Mouse (Mus musculus): Measurements from ENCODE around the gene Foxj3. TPM values are rescaled to one million over a fixed set of nuclear protein-coding genes. Genes with fewer than 3 reads are reported as not detected.

Foxj3 gene
- 6.7 and 8.0 TPM in 2 replicates for polyA plus RNA-seq (2015; fragmentation: Nextera tagmentation; extraction: Ambion mirVana)

GRCm38 (mm10) chr4:119536615-119537014 lies at the start of gene Foxj3:
Foxj3 (plus strand) TSS chr4:119537004.

DNA sequence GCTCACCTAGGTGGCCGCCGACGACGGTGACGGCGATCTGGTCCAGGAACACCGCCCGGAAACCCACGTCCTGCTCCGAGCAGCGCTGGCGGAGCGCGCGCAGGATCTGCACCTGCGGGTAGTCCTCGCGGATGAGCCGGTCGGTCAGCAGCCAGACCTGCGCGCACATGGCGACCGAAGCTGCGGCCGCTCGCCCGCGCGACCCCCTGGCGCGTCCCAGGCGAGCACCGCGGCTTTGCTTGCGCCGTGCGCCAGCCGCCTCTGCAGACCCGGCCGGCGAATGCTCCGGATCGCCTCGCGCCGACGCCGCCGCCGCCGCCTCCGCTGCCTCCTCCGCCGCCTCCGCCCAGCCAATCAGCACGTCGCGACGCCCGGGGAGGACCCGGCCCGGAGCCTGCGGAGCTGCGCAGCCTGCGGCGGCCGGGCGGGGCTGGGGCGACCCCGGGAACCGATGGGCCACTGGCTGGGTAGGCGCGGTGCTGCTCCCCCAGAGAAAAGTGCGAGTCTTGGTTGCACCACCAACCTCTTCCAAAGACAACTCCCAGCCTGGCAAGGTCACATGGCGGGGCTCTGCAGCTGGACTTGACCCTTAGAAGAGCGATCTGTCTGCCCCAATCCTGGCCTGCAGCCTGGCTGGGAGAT lies 44.4 kb upstream of the Foxj3 start, which contains the start of gene Rimkla:
Gene Rimkla (minus strand): TSS at position 338 of the 642 bp plus-strand sequence.

DNA sequence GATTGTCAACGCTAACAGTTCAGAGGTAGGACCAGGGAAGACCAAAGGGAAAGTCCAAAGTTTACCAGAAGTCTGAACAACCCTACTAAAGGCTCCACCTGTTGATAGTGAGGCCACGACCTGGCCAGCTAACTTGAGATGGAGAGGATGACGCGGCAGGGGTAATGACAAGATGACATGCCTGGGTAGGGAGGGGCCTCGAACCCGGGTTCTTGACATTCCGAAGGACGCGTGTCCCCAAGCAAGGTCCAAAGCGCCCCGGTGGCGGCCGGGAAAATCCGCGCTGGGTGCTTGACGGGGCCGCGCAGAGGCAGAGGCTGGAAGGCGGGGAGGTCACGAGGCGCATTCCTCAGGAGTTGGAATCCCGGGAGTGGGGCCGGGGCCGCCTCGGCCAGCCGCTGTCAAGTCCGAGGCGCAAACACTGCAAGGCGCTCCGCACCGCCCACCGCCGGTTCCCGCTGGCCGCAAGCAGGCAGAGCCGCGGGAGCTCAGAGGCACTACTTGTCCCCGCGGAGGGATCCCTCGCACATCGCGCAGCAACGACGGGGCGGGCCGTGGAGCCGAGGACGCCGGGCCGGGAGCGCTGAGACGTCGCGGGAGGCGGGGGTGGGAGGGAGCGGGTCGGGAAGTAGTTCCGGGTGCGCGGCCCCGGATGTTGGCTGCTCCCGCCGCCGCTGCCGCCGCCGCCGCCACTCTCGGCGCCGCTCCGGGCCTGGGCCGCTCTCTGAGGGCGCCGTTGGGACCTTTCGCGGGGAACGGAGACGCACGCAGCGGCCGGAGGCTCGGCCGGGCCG lies 2.4 kb downstream of the Foxj3 start, which contains the start of gene Frg2f1:
Gene Frg2f1 (minus strand): TSS at position 499 of the 794 bp plus-strand sequence.

DNA sequence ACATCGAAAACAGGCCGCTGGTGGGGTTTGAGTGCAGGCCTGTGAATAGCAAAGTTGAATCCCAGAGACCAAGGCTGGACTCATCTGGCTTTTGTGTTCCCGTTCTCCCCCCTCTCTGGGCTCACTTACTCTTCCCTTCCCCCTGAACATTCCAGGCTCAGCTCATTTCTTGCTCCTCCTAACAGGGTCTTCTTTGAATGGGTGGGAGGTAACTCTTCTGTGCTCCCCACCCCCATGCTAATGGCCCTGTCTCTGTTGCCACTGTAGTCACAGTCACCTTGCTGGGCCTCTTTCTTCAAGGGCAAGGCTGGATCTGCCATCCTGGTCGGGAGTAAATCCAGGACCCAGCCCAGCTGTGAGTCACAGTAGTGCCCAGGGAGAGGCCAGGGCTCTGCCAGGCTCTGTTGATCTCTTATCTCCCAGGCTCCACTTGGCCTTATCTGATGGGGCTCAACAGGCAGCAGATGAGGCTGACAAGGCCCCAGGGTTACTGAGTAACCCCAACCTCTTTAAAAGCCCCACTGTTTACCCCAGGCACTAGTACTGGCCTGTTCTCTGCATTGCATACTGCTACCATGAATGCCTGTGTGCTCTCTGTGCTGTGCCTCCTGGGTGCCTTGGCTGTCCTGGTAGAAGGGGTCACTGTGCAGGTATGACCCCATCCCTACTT lies 100.5 kb downstream of the Foxj3 start, which contains the start of gene Guca2a:
Gene Guca2a (plus strand): TSS at position 529 of the 670 bp plus-strand sequence.

GRCm38 (mm10) chr4:119658731-119659130 lies 121.9 kb downstream of the Foxj3 start, which contains the start of gene Guca2b:
Guca2b (minus strand) TSS chr4:119658954.

Other genes with a start within 250 kb of the Foxj3 start
- gene Ybx1, start 242.4 kb upstream of the Foxj3 start, polyA plus RNA-seq (2015; fragmentation: Nextera tagmentation; extraction: Ambion mirVana): 364 and 377 TPM in 2 replicates
- gene Ppih, start 216.5 kb upstream of the Foxj3 start, polyA plus RNA-seq (2015; fragmentation: Nextera tagmentation; extraction: Ambion mirVana): 73.6 and 84.5 TPM in 2 replicates
- 1.1 and 1.2 TPM in 2 replicates for gene Ccdc30, start 121.5 kb upstream of the Foxj3 start, polyA plus RNA-seq (2015; fragmentation: Nextera tagmentation; extraction: Ambion mirVana)
- gene Ppcs, start 114.6 kb upstream of the Foxj3 start, polyA plus RNA-seq (2015; fragmentation: Nextera tagmentation; extraction: Ambion mirVana): 12.7 and 16.7 TPM in 2 replicates
- gene Zmynd12, start 114.2 kb upstream of the Foxj3 start, polyA plus RNA-seq (2015; fragmentation: Nextera tagmentation; extraction: Ambion mirVana): 0.17 TPM in 1 of 2 replicates, not detected in the other
- gene Rimkla, start 44.4 kb upstream of the Foxj3 start, polyA plus RNA-seq (2015; fragmentation: Nextera tagmentation; extraction: Ambion mirVana): 0.07 TPM in 1 of 2 replicates, not detected in the other
- 1.9 and 2.4 TPM in 2 replicates for gene Frg2f1, start 2.5 kb downstream of the Foxj3 start, polyA plus RNA-seq (2015; fragmentation: Nextera tagmentation; extraction: Ambion mirVana)
- gene Guca2a, start 100.7 kb downstream of the Foxj3 start, polyA plus RNA-seq (2015; fragmentation: Nextera tagmentation; extraction: Ambion mirVana): not detected in 2 replicates
- not detected in 2 replicates for gene Guca2b, start 122.0 kb downstream of the Foxj3 start, polyA plus RNA-seq (2015; fragmentation: Nextera tagmentation; extraction: Ambion mirVana)
- 4.2 and 6.0 TPM in 2 replicates for gene Hivep3, start 196.8 kb downstream of the Foxj3 start, polyA plus RNA-seq (2015; fragmentation: Nextera tagmentation; extraction: Ambion mirVana)